In the genomic region with DNA sequence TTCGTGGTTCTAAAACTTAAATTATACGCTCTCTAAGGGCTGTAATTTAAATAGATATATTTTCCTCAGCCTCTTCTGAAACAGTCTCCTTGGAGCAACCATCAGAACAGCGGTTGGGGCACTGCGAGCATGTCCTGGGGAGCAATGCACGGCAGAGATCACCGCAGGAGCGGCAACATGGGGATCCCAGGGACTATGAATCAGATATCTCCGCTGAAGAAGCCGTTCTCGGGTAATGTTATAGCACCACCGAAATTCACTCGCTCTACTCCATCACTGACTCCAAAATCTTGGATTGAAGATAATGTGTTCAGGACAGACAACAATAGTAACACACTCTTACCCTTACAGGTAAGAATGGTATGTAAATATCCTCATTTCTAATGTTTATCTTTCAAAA, we compare ENCODE assay signal across 11 mouse cellular contexts. TPM values are rescaled to one million over a fixed set of nuclear protein-coding genes. Genes with fewer than 3 reads are reported as not detected.
A peak's percentile ranks its signal among the peaks of the same experiment; 100 is the strongest.
DNase-seq lines count a peak whose midpoint lies in the region; ATAC-seq and TF ChIP-seq lines count a peak whose summit lies in the region.
"Had no signal": no experiment of that assay in that cellular context is flagged by ENCODE, and none has a peak within 500 bp of the region (broad histone marks: within the 10 kb centered on the region; RNA-seq: fewer than 3 reads in every experiment).

No protein-coding gene starts in this region.

- no peak overlapping the region for H3K9ac ChIP-seq in embryonic facial prominence, embryonic 14.5 days (ENCODE audit: low read depth, low read length)
- H3K9ac ChIP-seq in forebrain, embryonic 16.5 days (replicated peaks; ENCODE audit: low read depth, low read length): 0 out of 2 replicates have a peak overlapping the region, but pooled peaks have one; percentile 11
- H3K9ac ChIP-seq in midbrain, embryonic 15.5 days: peak overlapping the region; percentile 35
- H3K9ac ChIP-seq in intestine, embryonic 16.5 days (ENCODE audit: low read depth, low read length): no peak overlapping the region
- H3K9ac ChIP-seq: embryonic facial prominence, embryonic 13.5 days had no signal

- 0 out of 2 replicates have a peak overlapping the region, but pooled peaks have one; percentile 7 for H3K4me2 ChIP-seq in embryonic facial prominence, embryonic 14.5 days (ENCODE audit: low read depth, low read length)
- peak overlapping the region; percentile 38 for H3K4me2 ChIP-seq in forebrain, embryonic 16.5 days (ENCODE audit: low read length)
- peak overlapping the region; percentile 62 for H3K4me2 ChIP-seq in midbrain, embryonic 15.5 days
- no peak overlapping the region for H3K4me2 ChIP-seq in intestine, embryonic 16.5 days (ENCODE audit: low read depth, low read length)
- H3K4me2 ChIP-seq: embryonic facial prominence, embryonic 13.5 days had no signal

- ATAC-seq in embryonic facial prominence, embryonic 14.5 days (ENCODE audit: low read depth): no peak
- no peak for ATAC-seq in forebrain, embryonic 16.5 days
- no peak for ATAC-seq in midbrain, embryonic 15.5 days (replicated peaks)
- ATAC-seq in intestine, embryonic 16.5 days: no peak
- no peak for ATAC-seq in frontal cortex, adult (ENCODE audit: low TSS enrichment)

- H3K9me3 ChIP-seq in embryonic facial prominence, embryonic 14.5 days (ENCODE audit: control insufficient read depth, low read length): no peaks in the 10 kb centered on the region
- no peaks in the 10 kb centered on the region for H3K9me3 ChIP-seq in embryonic facial prominence, embryonic 10.5 days
- H3K9me3 ChIP-seq in forebrain, embryonic 16.5 days (ENCODE audit: control insufficient read depth, low read length): no peaks in the 10 kb centered on the region
- no peaks in the 10 kb centered on the region for H3K9me3 ChIP-seq in midbrain, embryonic 15.5 days
- H3K9me3 ChIP-seq in intestine, embryonic 16.5 days (ENCODE audit: control insufficient read depth, low read length): no peaks in the 10 kb centered on the region
- H3K9me3 ChIP-seq: embryonic facial prominence, embryonic 13.5 days had no signal

- no peak for TF ChIP-seq CTCF in layer of hippocampus, adult 2 months (conservative IDR thresholded peaks at IDR 0.05)

- no peak overlapping the region for H3K4me3 ChIP-seq in embryonic facial prominence, embryonic 14.5 days (ENCODE audit: low read depth, low read length)
- no peak overlapping the region for H3K4me3 ChIP-seq in embryonic facial prominence, embryonic 10.5 days
- H3K4me3 ChIP-seq in layer of hippocampus, adult 2 months: peak overlapping the region; percentile 94
- H3K4me3 ChIP-seq in forebrain, embryonic 16.5 days (replicated peaks; ENCODE audit: low read length): peak overlapping the region; percentile 21
- peak overlapping the region; percentile 72 for H3K4me3 ChIP-seq in midbrain, embryonic 15.5 days
- no peak overlapping the region for H3K4me3 ChIP-seq in intestine, embryonic 16.5 days (ENCODE audit: low read length)
- H3K4me3 ChIP-seq: embryonic facial prominence, embryonic 13.5 days had no signal

- no peak overlapping the region for H3K27ac ChIP-seq in embryonic facial prominence, embryonic 14.5 days (replicated peaks; ENCODE audit: low read depth, low read length)
- no peak overlapping the region for H3K27ac ChIP-seq in embryonic facial prominence, embryonic 10.5 days (replicated peaks)
- H3K27ac ChIP-seq in layer of hippocampus, adult 2 months: peak overlapping the region; percentile 97; the same call in 1 of the 2 replicates
- H3K27ac ChIP-seq in forebrain, embryonic 16.5 days (ENCODE audit: low read length): no peak overlapping the region
- H3K27ac ChIP-seq in midbrain, embryonic 15.5 days: no peak overlapping the region
- no peak overlapping the region for H3K27ac ChIP-seq in intestine, embryonic 16.5 days (ENCODE audit: low read length)
- H3K27ac ChIP-seq: embryonic facial prominence, embryonic 13.5 days had no signal

- DNase-seq in embryonic facial prominence, embryonic 14.5 days (ENCODE audit: low spot score): no peak
- no peak for DNase-seq in embryonic facial prominence, embryonic 10.5 days (ENCODE audit: low spot score)
- DNase-seq in layer of hippocampus, adult 2 months (ENCODE audit: low spot score in 2 of 2): no peak
- no peak for DNase-seq in layer of hippocampus, adult 9-11 months
- DNase-seq: adrenal gland, adult 2 months; lung, adult 2 months had no signal

- WGBS in embryonic facial prominence, embryonic 14.5 days: 65% methylated on average over 12 of the region's 12 CpGs
- WGBS in embryonic facial prominence, embryonic 10.5 days: 60% methylated on average over 12 of the region's 12 CpGs
- 67% methylated on average over 12 of the region's 12 CpGs for WGBS in forebrain, embryonic 16.5 days
- 48% methylated on average over 12 of the region's 12 CpGs for WGBS in midbrain, embryonic 15.5 days
- 78% methylated on average over 12 of the region's 12 CpGs for WGBS in intestine, embryonic 16.5 days

- H3K27me3 ChIP-seq in embryonic facial prominence, embryonic 14.5 days (replicated peaks; ENCODE audit: control insufficient read depth, insufficient read depth, low read length): peaks cover 11% of the 10 kb centered on the region; the same call in 1 of the 2 replicates
- H3K27me3 ChIP-seq in embryonic facial prominence, embryonic 10.5 days (replicated peaks; ENCODE audit: low read depth, poor library complexity, severe bottlenecking): peaks cover 25% of the 10 kb centered on the region
- no peaks in the 10 kb centered on the region for H3K27me3 ChIP-seq in forebrain, embryonic 16.5 days (replicated peaks; ENCODE audit: control insufficient read depth, insufficient read depth, low read length)
- H3K27me3 ChIP-seq in midbrain, embryonic 15.5 days (replicated peaks): no peaks in the 10 kb centered on the region
- no peaks in the 10 kb centered on the region for H3K27me3 ChIP-seq in intestine, embryonic 16.5 days (replicated peaks; ENCODE audit: control insufficient read depth, insufficient read depth, low read length)

- no peaks in the 10 kb centered on the region; the same call in 1 of the 2 replicates for H3K36me3 ChIP-seq in embryonic facial prominence, embryonic 14.5 days (ENCODE audit: control insufficient read depth, insufficient read depth, low read length)
- no peaks in the 10 kb centered on the region for H3K36me3 ChIP-seq in embryonic facial prominence, embryonic 10.5 days (replicated peaks)
- no peaks in the 10 kb centered on the region for H3K36me3 ChIP-seq in forebrain, embryonic 16.5 days (ENCODE audit: control insufficient read depth, insufficient read depth)
- no peaks in the 10 kb centered on the region for H3K36me3 ChIP-seq in midbrain, embryonic 15.5 days (replicated peaks)
- H3K36me3 ChIP-seq in intestine, embryonic 16.5 days (ENCODE audit: control insufficient read depth, insufficient read depth, low read length): no peaks in the 10 kb centered on the region
- H3K36me3 ChIP-seq: embryonic facial prominence, embryonic 13.5 days had no signal

- H3K4me1 ChIP-seq in embryonic facial prominence, embryonic 14.5 days (ENCODE audit: control insufficient read depth, insufficient read depth, low read length): peaks cover 8% of the 10 kb centered on the region
- H3K4me1 ChIP-seq in embryonic facial prominence, embryonic 10.5 days: peaks cover 10% of the 10 kb centered on the region
- H3K4me1 ChIP-seq in forebrain, embryonic 16.5 days (replicated peaks; ENCODE audit: control insufficient read depth, insufficient read depth, low read length): peaks cover 8% of the 10 kb centered on the region
- peaks cover 29% of the 10 kb centered on the region for H3K4me1 ChIP-seq in midbrain, embryonic 15.5 days
- H3K4me1 ChIP-seq in intestine, embryonic 16.5 days (ENCODE audit: control insufficient read depth, insufficient read depth, low read length): peaks cover 3% of the 10 kb centered on the region; the same call in 1 of the 2 replicates

RNA-seq across cellular contexts. Expression of gene Cpeb2, which starts 4.3 kb away (rescaled TPM):
- polyA plus RNA-seq in embryonic facial prominence, embryonic 14.5 days (2014; fragmentation: Nextera tagmentation; extraction: Ambion mirVana): 3.6 and 3.9 TPM in 2 replicates
- polyA plus RNA-seq in embryonic facial prominence, embryonic 10.5 days (2016; fragmentation: Nextera tagmentation; extraction: Ambion mirVana): 1.2 and 1.4 TPM in 2 replicates
- 10 to 100 TPM; 43.3 to 50.6 TPM for total RNA-seq in layer of hippocampus, adult 2 months (2021)
- polyA plus RNA-seq in forebrain, embryonic 16.5 days (2015; fragmentation: Nextera tagmentation; extraction: Ambion mirVana): 7.4 and 8.1 TPM in 2 replicates
- 14.2 and 15.3 TPM in 2 replicates for polyA plus RNA-seq in midbrain, embryonic 15.5 days (2015; fragmentation: Nextera tagmentation; extraction: Ambion mirVana)
- polyA plus RNA-seq in intestine, embryonic 16.5 days (2015; fragmentation: Nextera tagmentation; extraction: Ambion mirVana): 1.4 and 2.2 TPM in 2 replicates

Comparison
In these comparisons a context has a peak if more than half of its experiments do, and no peak if none do; other contexts are left out.
1. H3K4me3 ChIP-seq: peak in layer of hippocampus, adult 2 months (single experiment), forebrain, embryonic 16.5 days (single experiment) and midbrain, embryonic 15.5 days (single experiment); none in embryonic facial prominence, embryonic 14.5 days (single experiment), embryonic facial prominence, embryonic 10.5 days (single experiment) and intestine, embryonic 16.5 days (single experiment).
2. H3K9ac ChIP-seq: peak in forebrain, embryonic 16.5 days (single experiment) and midbrain, embryonic 15.5 days (single experiment); none in embryonic facial prominence, embryonic 14.5 days (single experiment) and intestine, embryonic 16.5 days (single experiment).